Mouse (Mus musculus): Measurements from ENCODE around the gene Hs6st1.

GRCm38 (mm10) chr1:36134584-36134983 is 66.4 kb downstream of the Hs6st1 start:
- TF ChIP-seq CTCF (IDR thresholded peaks at IDR 0.05; ENCODE audit: low read depth) (peak; percentile 93), EP300 (IDR thresholded peaks at IDR 0.05; ENCODE audit: low read depth) (no peak)

Data from heart, postnatal 0 days (tissue).